ENCODE assay signal across 22 mouse cellular contexts in the genomic region with DNA sequence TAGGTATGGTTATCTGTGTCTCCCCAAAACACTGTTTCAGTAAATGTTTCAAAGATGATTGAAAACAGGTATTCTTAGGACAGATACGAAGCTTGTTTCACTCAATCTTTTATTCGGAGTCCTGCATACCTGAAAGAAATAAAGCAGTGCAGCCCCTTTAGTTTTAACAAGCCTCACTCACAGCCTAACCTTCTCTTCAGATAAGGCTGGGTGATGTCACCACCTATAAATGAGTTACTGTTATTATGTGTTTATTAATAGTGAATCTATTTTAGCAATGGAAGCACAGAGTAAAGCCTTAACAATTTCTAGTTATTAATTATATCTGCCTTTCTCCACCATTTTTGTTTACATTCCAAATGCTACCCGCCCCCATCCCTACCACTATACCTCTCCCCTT.
DNase-seq lines count a peak whose midpoint lies in the region; ATAC-seq and TF ChIP-seq lines count a peak whose summit lies in the region.
"Had no signal": no experiment of that assay in that cellular context is flagged by ENCODE, and none has a peak within 500 bp of the region (broad histone marks: within the 10 kb centered on the region; RNA-seq: fewer than 3 reads in every experiment).

No protein-coding gene starts in this region.

- H3K27ac ChIP-seq in heart, embryonic 13.5 days (replicated peaks) = peak overlapping the region; percentile 69
- no peak overlapping the region for H3K27ac ChIP-seq in heart, adult 2 months
- H3K27ac ChIP-seq in heart, embryonic 15.5 days = peak overlapping the region; percentile 77
- H3K27ac ChIP-seq in heart, embryonic 10.5 days = no peak overlapping the region
- peak overlapping the region; percentile 68 for H3K27ac ChIP-seq in heart, postnatal 0 days (ENCODE audit: low read depth)
- H3K27ac ChIP-seq: embryonic facial prominence, embryonic 13.5 days; embryonic facial prominence, embryonic 15.5 days; forebrain, embryonic 10.5 days; forebrain, embryonic 12.5 days had no signal

- H3K4me3 ChIP-seq in heart, embryonic 13.5 days = no peak overlapping the region
- H3K4me3 ChIP-seq in heart, adult 2 months = no peak overlapping the region
- no peak overlapping the region for H3K4me3 ChIP-seq in heart, embryonic 15.5 days
- H3K4me3 ChIP-seq in heart, embryonic 10.5 days = no peak overlapping the region
- no peak overlapping the region for H3K4me3 ChIP-seq in heart, postnatal 0 days (ENCODE audit: low read depth, low read length)
- H3K4me3 ChIP-seq: embryonic facial prominence, embryonic 13.5 days; embryonic facial prominence, embryonic 15.5 days; erythroblast, embryonic 14.5 days; forebrain, embryonic 10.5 days; forebrain, embryonic 12.5 days had no signal

- no peak for TF ChIP-seq POLR2A in heart, adult 2 months (IDR thresholded peaks at IDR 0.05; ENCODE audit: insufficient read depth, low read depth, low read length)

- no peak for TF ChIP-seq CTCF in heart, adult 2 months (IDR thresholded peaks at IDR 0.05)
- no peak for TF ChIP-seq CTCF in heart, postnatal 0 days (IDR thresholded peaks at IDR 0.05; ENCODE audit: low read depth)

- H3K9ac ChIP-seq in heart, embryonic 13.5 days = no peak overlapping the region
- no peak overlapping the region for H3K9ac ChIP-seq in heart, adult 2 months (ENCODE audit: low read depth, low read length)
- H3K9ac ChIP-seq in heart, embryonic 15.5 days = no peak overlapping the region
- no peak overlapping the region for H3K9ac ChIP-seq in heart, postnatal 0 days (replicated peaks; ENCODE audit: low read depth, low read length)
- H3K9ac ChIP-seq: embryonic facial prominence, embryonic 13.5 days; embryonic facial prominence, embryonic 15.5 days; forebrain, embryonic 12.5 days had no signal

- H3K79me2 ChIP-seq in heart, adult 2 months (replicated peaks; ENCODE audit: control insufficient read depth, insufficient read depth, low read length) = no peaks in the 10 kb centered on the region

- no peak for TF ChIP-seq EP300 in heart, adult 2 months (IDR thresholded peaks at IDR 0.05; ENCODE audit: insufficient read depth, low read depth, low read length)
- no peak for TF ChIP-seq EP300 in heart, postnatal 0 days (IDR thresholded peaks at IDR 0.05; ENCODE audit: low read depth)

- no peak for ATAC-seq in heart, embryonic 13.5 days (ENCODE audit: extremely low read depth, insufficient number of reproducible peaks, low FRiP score, low TSS enrichment)
- ATAC-seq in heart, embryonic 15.5 days (replicated peaks; ENCODE audit: insufficient number of reproducible peaks, insufficient read depth, low FRiP score, low read depth) = peak; percentile 62; the same call in 1 of the 2 replicates
- ATAC-seq in heart, postnatal 0 days (ENCODE audit: insufficient read depth, low read depth) = no peak; the same call in 1 of the 2 replicates
- ATAC-seq: forebrain, embryonic 14.5 days had no signal

- WGBS in heart, embryonic 13.5 days = 57% methylated on average over 3 of the region's 3 CpGs
- WGBS in heart, adult 2 months = 80% methylated on average over 3 of the region's 3 CpGs
- WGBS in heart, embryonic 15.5 days = 57% methylated on average over 3 of the region's 3 CpGs
- WGBS in heart, embryonic 10.5 days = 76% methylated on average over 3 of the region's 3 CpGs
- 56% methylated on average over 3 of the region's 3 CpGs for WGBS in heart, postnatal 0 days

- intact Hi-C loops in heart, adult 2 months (cut with DNase I) = no loop called here

- no peaks in the 10 kb centered on the region for H3K27me3 ChIP-seq in heart, embryonic 13.5 days (replicated peaks)
- 0 out of 2 replicates have a peak, but pooled peaks cover 2% of the 10 kb centered on the region for H3K27me3 ChIP-seq in heart, adult 2 months (ENCODE audit: control insufficient read depth, insufficient read depth, low read length)
- no peaks in the 10 kb centered on the region for H3K27me3 ChIP-seq in heart, embryonic 15.5 days
- no peaks in the 10 kb centered on the region for H3K27me3 ChIP-seq in heart, embryonic 10.5 days (ENCODE audit: insufficient read depth, poor library complexity, severe bottlenecking)
- H3K27me3 ChIP-seq in heart, postnatal 0 days (ENCODE audit: control insufficient read depth, insufficient read depth, low read length) = no peaks in the 10 kb centered on the region
- H3K27me3 ChIP-seq: embryonic facial prominence, embryonic 13.5 days; embryonic facial prominence, embryonic 15.5 days; forebrain, embryonic 12.5 days had no signal

- no peaks in the 10 kb centered on the region for H3K36me3 ChIP-seq in heart, embryonic 13.5 days
- no peaks in the 10 kb centered on the region for H3K36me3 ChIP-seq in heart, adult 2 months (ENCODE audit: control insufficient read depth, insufficient read depth, low read length)
- no peaks in the 10 kb centered on the region for H3K36me3 ChIP-seq in heart, embryonic 15.5 days
- H3K36me3 ChIP-seq in heart, embryonic 10.5 days = no peaks in the 10 kb centered on the region
- no peaks in the 10 kb centered on the region for H3K36me3 ChIP-seq in heart, postnatal 0 days (replicated peaks; ENCODE audit: control insufficient read depth, insufficient read depth, low read length)
- H3K36me3 ChIP-seq: embryonic facial prominence, embryonic 13.5 days; embryonic facial prominence, embryonic 15.5 days; forebrain, embryonic 10.5 days; forebrain, embryonic 12.5 days had no signal

- no peak overlapping the region; the same call in 1 of the 2 replicates for H3K4me2 ChIP-seq in heart, embryonic 13.5 days
- H3K4me2 ChIP-seq in heart, embryonic 15.5 days = 0 out of 2 replicates have a peak overlapping the region, but pooled peaks have one; percentile 6
- H3K4me2 ChIP-seq in heart, postnatal 0 days (ENCODE audit: low read depth, low read length) = no peak overlapping the region; the same call in 1 of the 2 replicates
- H3K4me2 ChIP-seq: embryonic facial prominence, embryonic 13.5 days; embryonic facial prominence, embryonic 15.5 days; forebrain, embryonic 12.5 days had no signal

- no peak for DNase-seq in heart, adult 2 months
- no peak for DNase-seq in heart, embryonic 10.5 days (ENCODE audit: low spot score)
- peak; percentile 21 for DNase-seq in heart, postnatal 0 days (ENCODE audit: low spot score)
- DNase-seq in heart, adult 8-10 months (ENCODE audit: low spot score) = no peak
- DNase-seq: adrenal gland, adult 2 months; adrenal gland, postnatal 10 days; adrenal gland, postnatal 25 days; cerebellum, adult 11 months; cerebellum, adult 18-20 months; cerebellum, adult 8-10 months; cerebellum, adult 9-11 months; cerebellum, postnatal 14 days; cerebellum, postnatal 36 days; embryo, embryonic 11 days had no signal

- peaks cover 5% of the 10 kb centered on the region for H3K9me3 ChIP-seq in heart, embryonic 13.5 days
- H3K9me3 ChIP-seq in heart, embryonic 15.5 days (replicated peaks) = no peaks in the 10 kb centered on the region
- no peaks in the 10 kb centered on the region for H3K9me3 ChIP-seq in heart, embryonic 10.5 days
- H3K9me3 ChIP-seq in heart, postnatal 0 days (replicated peaks; ENCODE audit: control insufficient read depth, low read length) = 0 out of 2 replicates have a peak, but pooled peaks cover 9% of the 10 kb centered on the region
- H3K9me3 ChIP-seq: embryonic facial prominence, embryonic 15.5 days; forebrain, embryonic 10.5 days; forebrain, embryonic 12.5 days had no signal

- H3K4me1 ChIP-seq in heart, embryonic 13.5 days = peaks cover 9% of the 10 kb centered on the region
- no peaks in the 10 kb centered on the region for H3K4me1 ChIP-seq in heart, adult 2 months (ENCODE audit: control insufficient read depth, insufficient read depth, low read length)
- H3K4me1 ChIP-seq in heart, embryonic 15.5 days (replicated peaks) = peaks cover 7% of the 10 kb centered on the region; the same call in 1 of the 2 replicates
- no peaks in the 10 kb centered on the region for H3K4me1 ChIP-seq in heart, embryonic 10.5 days
- H3K4me1 ChIP-seq in heart, postnatal 0 days (ENCODE audit: control insufficient read depth, insufficient read depth) = no peaks in the 10 kb centered on the region
- H3K4me1 ChIP-seq: embryonic facial prominence, embryonic 15.5 days; forebrain, embryonic 10.5 days; forebrain, embryonic 12.5 days had no signal

Comparison
In these comparisons a context has a peak if more than half of its experiments do, and no peak if none do; other contexts are left out.
1. H3K27ac ChIP-seq: peak in heart, embryonic 13.5 days (single experiment), heart, embryonic 15.5 days (single experiment) and heart, postnatal 0 days (single experiment); none in heart, adult 2 months (single experiment) and heart, embryonic 10.5 days (single experiment).